Mouse (Mus musculus) bone marrow macrophage, adult 2 months (primary cell): Measurements from ENCODE around the gene Kmt2b. TPM values are rescaled to one million over a fixed set of nuclear protein-coding genes. Genes with fewer than 3 reads are reported as not detected.

Source experiments
- H3K27ac ChIP-seq: 2 replicates; pipeline ENCODE4 v1.5.1; 2012; ENCODE audit warnings: low read depth, low read length; ENCODE audit not compliant: insufficient read depth
- H3K4me1 ChIP-seq: 2 replicates; pipeline ENCODE4 v1.6.1; 2012; ENCODE audit warnings: low read length; ENCODE audit not compliant: control insufficient read depth, insufficient read depth
- H3K4me3 ChIP-seq: 2 replicates; pipeline ENCODE4 v1.5.1; 2012; ENCODE audit warnings: mild to moderate bottlenecking, low read length, moderate library complexity; ENCODE audit not compliant: insufficient read depth
- CTCF ChIP-seq: IDR thresholded peaks from 2 replicates; pipeline ENCODE4 v1.5.1; 2012; ENCODE audit warnings: low read depth, mild to moderate bottlenecking, low read length, moderate library complexity
- POLR2A ChIP-seq: IDR thresholded peaks from 2 replicates; pipeline ENCODE4 v1.6.1; 2012; ENCODE audit warnings: mild to moderate bottlenecking, low read depth, low read length, borderline replicate concordance
- polyA plus RNA-seq: library from polyadenylated mRNA; stranded (reverse); fragments of >200 nt; gene quantifications from 2 replicates; pipeline ENCODE4 v1.2.4, GENCODE M21; 2012; ENCODE audit not compliant: missing spikeins, insufficient read depth, insufficient read length

Gene Kmt2b
- polyA plus RNA-seq, 1 experiment: 38.4 TPM

DNA sequence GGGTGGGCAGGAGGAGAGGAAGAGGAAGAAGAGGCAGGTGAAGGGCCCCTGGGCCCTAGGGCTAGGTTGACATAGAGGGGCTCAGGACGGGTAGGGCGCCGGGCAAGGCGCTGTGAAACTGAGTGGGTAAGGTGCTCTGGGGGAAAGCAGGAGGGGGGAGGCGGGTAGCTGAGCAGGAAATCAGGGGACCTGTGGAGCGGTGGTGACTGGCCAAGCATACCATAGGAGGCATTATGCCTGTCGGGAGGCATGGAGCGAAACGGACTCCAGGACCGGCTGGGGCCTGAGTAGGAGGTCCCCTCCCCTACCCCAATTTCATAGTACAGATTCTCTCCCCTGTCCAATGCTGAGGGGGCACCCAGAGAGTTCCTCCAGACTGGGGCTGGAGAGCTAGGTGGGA lies 65.7 kb downstream of the Kmt2b start:
- Histone ChIP-seq H3K4me1 (no peaks in the 10 kb centered on the region), H3K4me3 (no peak overlapping the region), H3K27ac (no peak overlapping the region)
- TF ChIP-seq POLR2A: no peak
- TF ChIP-seq CTCF: no peak

- H3K27ac ChIP-seq: no peak overlapping the region
- TF ChIP-seq POLR2A (no peak), CTCF (no peak)
- H3K4me1 ChIP-seq: no peaks in the 10 kb centered on the region
- no peak overlapping the region for H3K4me3 ChIP-seq
Measured at GRCm38 (mm10) chr7:30520856-30521255, 67.7 kb downstream of the Kmt2b start.

DNA sequence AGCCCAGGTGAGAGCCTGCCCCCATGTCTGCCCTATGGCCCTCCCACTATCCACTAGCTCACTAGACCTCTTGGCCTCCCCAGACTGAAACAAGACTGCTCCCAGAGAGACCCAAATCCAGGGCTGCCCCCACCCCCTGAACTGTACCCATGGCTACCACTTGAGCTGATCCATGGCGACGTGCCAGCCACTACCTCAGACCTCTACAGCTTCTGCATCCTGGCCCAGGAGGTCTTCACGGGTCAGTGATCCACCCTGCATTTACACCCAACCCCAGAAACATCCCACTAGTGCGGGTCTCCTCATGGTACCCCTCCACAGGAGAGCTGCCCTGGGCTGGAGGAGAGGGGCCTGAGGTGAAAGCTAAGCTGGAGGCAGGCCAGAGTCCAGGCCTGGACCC lies 68.1 kb downstream of the Kmt2b start:
- Histone ChIP-seq H3K4me1 (no peaks in the 10 kb centered on the region), H3K4me3 (no peak overlapping the region)
- TF ChIP-seq POLR2A: no peak
- no peak for TF ChIP-seq CTCF

More for the DNA sequence above, 68.1 kb downstream of the Kmt2b start:
- no peak overlapping the region for H3K27ac ChIP-seq

Other genes with a start within 250 kb of the Kmt2b start
- not detected in 2 replicates for gene Lrfn3, start 226.0 kb downstream of the Kmt2b start, polyA plus RNA-seq
- gene Tyrobp, start 175.0 kb downstream of the Kmt2b start, polyA plus RNA-seq: 3,702 and 3,978 TPM in 2 replicates
- 53.0 and 56.7 TPM in 2 replicates for gene Hcst, start 168.9 kb downstream of the Kmt2b start, polyA plus RNA-seq
- gene Nfkbid, start 167.0 kb downstream of the Kmt2b start, polyA plus RNA-seq: 18.6 and 22.4 TPM in 2 replicates
- 2.0 and 2.3 TPM in 2 replicates for gene Aplp1, start 143.2 kb downstream of the Kmt2b start, polyA plus RNA-seq
- not detected in 2 replicates for gene Kirrel2, start 131.0 kb downstream of the Kmt2b start, polyA plus RNA-seq
- not detected in 2 replicates for gene Nphs1, start 130.4 kb downstream of the Kmt2b start, polyA plus RNA-seq
- gene Prodh2, start 95.1 kb downstream of the Kmt2b start, polyA plus RNA-seq: not detected in 2 replicates
- gene Arhgap33, start 53.7 kb downstream of the Kmt2b start, polyA plus RNA-seq: 8.4 and 9.5 TPM in 2 replicates
- 12.0 and 14.6 TPM in 2 replicates for gene Hspb6, start 36.5 kb downstream of the Kmt2b start, polyA plus RNA-seq
- gene Proser3, start 36.4 kb downstream of the Kmt2b start, polyA plus RNA-seq: 8.8 and 12.2 TPM in 2 replicates
- 29.6 and 44.3 TPM in 2 replicates for gene Lin37, start 28.9 kb downstream of the Kmt2b start, polyA plus RNA-seq
- gene U2af1l4, start 25.4 kb downstream of the Kmt2b start, polyA plus RNA-seq: 62.1 and 74.5 TPM in 2 replicates
- gene Gm49396, start 25.4 kb downstream of the Kmt2b start, polyA plus RNA-seq: 7.9 and 12.2 TPM in 2 replicates
- gene Psenen, start 25.1 kb downstream of the Kmt2b start, polyA plus RNA-seq: 204 and 236 TPM in 2 replicates
- gene Igflr1, start 23.3 kb downstream of the Kmt2b start, polyA plus RNA-seq: 1.3 and 2.1 TPM in 2 replicates
- 0.45 TPM in 1 of 2 replicates, not detected in the other for gene Zbtb32, start 10.2 kb upstream of the Kmt2b start, polyA plus RNA-seq
- gene Upk1a, start 24.1 kb upstream of the Kmt2b start, polyA plus RNA-seq: not detected in 2 replicates
- gene Cox6b1, start 37.4 kb upstream of the Kmt2b start, polyA plus RNA-seq: 553 and 612 TPM in 2 replicates
- not detected in 2 replicates for gene Etv2, start 47.1 kb upstream of the Kmt2b start, polyA plus RNA-seq
- gene Rbm42, start 61.6 kb upstream of the Kmt2b start, polyA plus RNA-seq: 59.6 and 69.7 TPM in 2 replicates
- gene Haus5, start 76.3 kb upstream of the Kmt2b start, polyA plus RNA-seq: 16.8 and 18.7 TPM in 2 replicates
- gene Pmis2, start 82.9 kb upstream of the Kmt2b start, polyA plus RNA-seq: not detected in 2 replicates
- gene 2200002J24Rik, start 110.2 kb upstream of the Kmt2b start, polyA plus RNA-seq: not detected in 2 replicates
- gene Atp4a, start 123.5 kb upstream of the Kmt2b start, polyA plus RNA-seq: not detected in 2 replicates
- gene Tmem147, start 140.8 kb upstream of the Kmt2b start, polyA plus RNA-seq: 74.6 and 80.3 TPM in 2 replicates
- not detected in 2 replicates for gene Gapdhs, start 155.0 kb upstream of the Kmt2b start, polyA plus RNA-seq
- 6.9 and 8.3 TPM in 2 replicates for gene Sbsn, start 162.7 kb upstream of the Kmt2b start, polyA plus RNA-seq
- 1.7 and 3.6 TPM in 2 replicates for gene Dmkn, start 175.0 kb upstream of the Kmt2b start, polyA plus RNA-seq
- gene Krtdap, start 199.2 kb upstream of the Kmt2b start, polyA plus RNA-seq: not detected in 2 replicates
- not detected in 2 replicates for gene Ffar2, start 235.0 kb upstream of the Kmt2b start, polyA plus RNA-seq